Mouse (Mus musculus): ENCODE measurements around the gene Wdr46. TPM values are rescaled to one million over a fixed set of nuclear protein-coding genes. Genes with fewer than 3 reads are reported as not detected.
A peak's percentile ranks its signal among the peaks of the same experiment; 100 is the strongest.

Gene Wdr46
- polyA plus RNA-seq, 1 experiment from 2014 or later: 37.2 TPM

- Histone ChIP-seq H3K9ac (peak overlapping the region; percentile 62; the same call in 1 of the 2 replicates), H3K36me3 (ENCODE audit: insufficient read depth) (peaks cover 55% of the 10 kb centered on the region), H3K9me3 (ENCODE audit: low read depth, low read length) (no peaks in the 10 kb centered on the region), H3K27me3 (ENCODE audit: insufficient read depth, low read length) (no peaks in the 10 kb centered on the region), H3K4me2 (peak overlapping the region; percentile 95), H3K4me1 (ENCODE audit: insufficient read depth) (no peaks in the 10 kb centered on the region), H3K4me3 (ENCODE audit: low read depth, low read length) (peak overlapping the region; percentile 83; the same call in 1 of the 2 replicates), H3K27ac (ENCODE audit: low read depth) (no peak overlapping the region)
- 72% methylated on average over 11 of the region's 11 CpGs for WGBS
- DNase-seq (no peak), ATAC-seq (ENCODE audit: insufficient read depth) (no peak)
- no peak for TF ChIP-seq CTCF (IDR thresholded peaks at IDR 0.05; ENCODE audit: low read depth)
Measured at GRCm38 (mm10) chr17:33938783-33939182, 1.7 kb upstream of the Wdr46 start.

GRCm38 (mm10) chr17:33940981-33941380 is 521 bp downstream of the Wdr46 start:
- H3K36me3 ChIP-seq (ENCODE audit: insufficient read depth): peaks cover 50% of the 10 kb centered on the region
- no peak for TF ChIP-seq CTCF (IDR thresholded peaks at IDR 0.05; ENCODE audit: low read depth)
- H3K9ac ChIP-seq: peak overlapping the region; percentile 62
- no peaks in the 10 kb centered on the region for H3K4me1 ChIP-seq (ENCODE audit: insufficient read depth)
- H3K9me3 ChIP-seq (ENCODE audit: low read depth, low read length): no peaks in the 10 kb centered on the region
- peak overlapping the region; percentile 95 for H3K4me2 ChIP-seq
- H3K27ac ChIP-seq (ENCODE audit: low read depth): no peak overlapping the region
- ATAC-seq (ENCODE audit: insufficient read depth) (peak; percentile 5; the same call in 1 of the 2 replicates), DNase-seq (no peak)
- no peaks in the 10 kb centered on the region for H3K27me3 ChIP-seq (ENCODE audit: insufficient read depth, low read length)
- 1% methylated on average over 26 of the region's 26 CpGs for WGBS
- H3K4me3 ChIP-seq (ENCODE audit: low read depth, low read length): peak overlapping the region; percentile 83

- Histone ChIP-seq H3K27ac (ENCODE audit: low read depth) (no peak overlapping the region), H3K4me2 (peak overlapping the region; percentile 95), H3K9ac (peak overlapping the region; percentile 62), H3K36me3 (ENCODE audit: insufficient read depth) (peaks cover 50% of the 10 kb centered on the region), H3K4me3 (ENCODE audit: low read depth, low read length) (peak overlapping the region; percentile 83), H3K9me3 (ENCODE audit: low read depth, low read length) (no peaks in the 10 kb centered on the region), H3K4me1 (ENCODE audit: insufficient read depth) (no peaks in the 10 kb centered on the region), H3K27me3 (ENCODE audit: insufficient read depth, low read length) (no peaks in the 10 kb centered on the region)
- TF ChIP-seq CTCF (IDR thresholded peaks at IDR 0.05; ENCODE audit: low read depth): no peak
- WGBS: 49% methylated on average over 19 of the region's 19 CpGs
- ATAC-seq (ENCODE audit: insufficient read depth) (no peak), DNase-seq (no peak)
Measured at GRCm38 (mm10) chr17:33941381-33941780, 921 bp downstream of the Wdr46 start.

DNA sequence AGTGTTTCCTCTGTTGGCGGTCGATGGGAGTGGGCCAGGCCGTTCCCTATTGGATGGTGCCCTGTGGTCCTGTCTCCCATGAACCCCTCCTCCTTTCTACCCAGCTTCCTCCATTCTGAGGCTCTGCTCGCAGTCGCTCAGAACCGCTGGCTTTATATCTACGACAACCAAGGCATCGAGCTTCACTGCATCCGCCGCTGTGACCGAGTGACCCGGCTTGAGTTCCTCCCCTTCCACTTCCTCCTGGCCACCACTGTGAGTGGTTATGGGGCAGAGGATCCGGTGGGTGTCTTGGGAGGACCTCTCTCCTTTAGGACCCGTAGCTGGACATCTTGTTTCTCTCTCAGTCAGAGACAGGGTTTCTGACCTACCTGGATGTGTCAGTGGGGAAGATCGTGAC is 3.0 kb downstream of the Wdr46 start:
- DNase-seq: no peak
- peaks cover 48% of the 10 kb centered on the region for H3K36me3 ChIP-seq (ENCODE audit: insufficient read depth)
- no peak overlapping the region for H3K4me3 ChIP-seq (ENCODE audit: low read depth, low read length)
- no peak for ATAC-seq (ENCODE audit: insufficient read depth)
- TF ChIP-seq CTCF (IDR thresholded peaks at IDR 0.05; ENCODE audit: low read depth): no peak
- H3K9me3 ChIP-seq (ENCODE audit: low read depth, low read length): no peaks in the 10 kb centered on the region
- H3K27ac ChIP-seq (ENCODE audit: low read depth): no peak overlapping the region
- no peak overlapping the region for H3K9ac ChIP-seq
- 93% methylated on average over 15 of the region's 15 CpGs for WGBS
- H3K27me3 ChIP-seq (ENCODE audit: insufficient read depth, low read length): no peaks in the 10 kb centered on the region
- no peaks in the 10 kb centered on the region for H3K4me1 ChIP-seq (ENCODE audit: insufficient read depth)
- no peak overlapping the region for H3K4me2 ChIP-seq

GRCm38 (mm10) chr17:33947430-33948089 is 7.1 kb downstream of the Wdr46 start:
- Histone ChIP-seq H3K4me2 (no peak overlapping the region), H3K4me1 (ENCODE audit: insufficient read depth) (0 out of 2 replicates have a peak, but pooled peaks cover 8% of the 10 kb centered on the region), H3K4me3 (ENCODE audit: low read depth, low read length) (no peak overlapping the region), H3K36me3 (ENCODE audit: insufficient read depth) (peaks cover 69% of the 10 kb centered on the region), H3K9me3 (ENCODE audit: low read depth, low read length) (no peaks in the 10 kb centered on the region), H3K27me3 (ENCODE audit: insufficient read depth, low read length) (no peaks in the 10 kb centered on the region), H3K9ac (no peak overlapping the region), H3K27ac (ENCODE audit: low read depth) (no peak overlapping the region)
- no peak for ATAC-seq (ENCODE audit: insufficient read depth)
- 87% methylated on average over 10 of the region's 10 CpGs for WGBS
- DNase-seq: no peak
- TF ChIP-seq CTCF (IDR thresholded peaks at IDR 0.05; ENCODE audit: low read depth): no peak

DNA sequence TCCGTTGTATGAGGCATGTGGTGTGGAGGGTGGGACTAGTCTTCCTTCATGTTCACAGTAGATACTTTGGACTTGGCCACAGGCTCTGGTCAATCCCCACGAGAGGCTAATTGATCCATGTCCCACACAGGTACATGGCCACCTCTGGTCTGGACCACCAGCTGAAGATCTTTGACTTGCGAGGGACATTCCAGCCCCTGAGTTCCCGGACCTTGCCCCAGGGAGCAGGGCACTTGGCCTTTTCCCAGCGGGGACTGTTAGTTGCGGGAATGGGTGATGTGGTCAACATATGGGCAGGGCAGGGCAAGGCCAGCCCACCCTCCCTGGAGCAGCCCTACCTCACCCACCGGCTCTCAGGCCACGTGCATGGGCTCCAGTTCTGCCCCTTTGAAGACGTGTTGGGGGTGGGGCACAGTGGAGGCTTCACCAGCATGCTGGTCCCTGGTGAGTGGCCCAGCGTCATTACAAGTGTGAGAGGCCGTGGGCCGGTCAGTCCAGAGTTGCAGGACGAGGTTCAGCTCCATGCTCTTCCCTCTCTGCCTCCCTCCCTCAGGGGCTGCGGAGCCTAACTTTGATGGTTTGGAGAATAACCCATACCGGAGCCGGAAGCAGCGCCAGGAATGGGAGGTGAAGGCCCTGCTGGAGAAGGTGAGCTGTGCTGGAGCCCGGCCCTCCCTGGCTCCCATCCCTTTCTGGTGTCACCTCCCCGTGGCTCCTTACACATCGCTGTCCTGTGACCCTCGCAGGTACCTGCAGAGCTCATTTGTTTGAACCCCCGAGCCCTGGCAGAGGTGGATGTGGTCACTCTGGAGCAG is 7.8 kb downstream of the Wdr46 start:
- 84% methylated on average over 22 of the region's 22 CpGs for WGBS
- no peak overlapping the region for H3K4me2 ChIP-seq
- no peak for ATAC-seq (ENCODE audit: insufficient read depth)
- no peak overlapping the region for H3K4me3 ChIP-seq (ENCODE audit: low read depth, low read length)
- H3K9me3 ChIP-seq (ENCODE audit: low read depth, low read length): no peaks in the 10 kb centered on the region
- TF ChIP-seq CTCF (IDR thresholded peaks at IDR 0.05; ENCODE audit: low read depth): no peak
- H3K36me3 ChIP-seq (ENCODE audit: insufficient read depth): peaks cover 70% of the 10 kb centered on the region
- no peaks in the 10 kb centered on the region for H3K27me3 ChIP-seq (ENCODE audit: insufficient read depth, low read length)
- H3K27ac ChIP-seq (ENCODE audit: low read depth): no peak overlapping the region
- no peak overlapping the region for H3K9ac ChIP-seq
- peaks cover 13% of the 10 kb centered on the region; the same call in 1 of the 2 replicates for H3K4me1 ChIP-seq (ENCODE audit: insufficient read depth)
- DNase-seq: no peak

DNA sequence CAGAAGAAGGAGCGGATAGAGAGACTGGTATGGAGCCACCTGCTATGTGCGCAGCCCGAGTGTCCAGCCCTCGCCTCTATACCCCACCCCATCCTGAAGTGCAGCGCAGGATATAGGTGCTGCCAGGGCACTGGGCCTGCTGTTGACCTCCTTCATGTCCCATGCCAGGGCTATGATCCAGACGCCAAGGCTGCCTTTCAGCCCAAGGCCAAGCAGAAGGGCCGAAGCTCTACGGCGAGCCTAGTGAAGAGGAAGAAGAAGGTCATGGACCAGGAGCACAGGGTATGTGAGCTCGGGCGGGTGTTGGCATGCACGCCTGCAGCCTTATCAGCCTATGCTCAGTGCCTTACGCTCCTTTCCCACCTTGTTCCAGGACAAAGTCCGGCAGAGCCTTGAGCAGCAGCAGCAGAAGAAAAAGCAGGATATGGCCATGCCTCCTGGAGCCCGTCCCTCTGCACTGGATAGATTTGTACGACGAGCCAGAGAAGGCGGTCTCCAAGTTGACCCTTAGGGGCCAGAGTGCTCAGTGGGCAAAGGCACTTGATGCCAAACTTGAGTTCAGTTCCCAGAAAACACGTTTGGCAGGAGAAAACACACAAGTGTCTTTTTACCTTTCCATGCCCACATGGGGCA is 8.6 kb downstream of the Wdr46 start:
- 84% methylated on average over 19 of the region's 19 CpGs for WGBS
- no peak overlapping the region for H3K9ac ChIP-seq
- TF ChIP-seq CTCF (IDR thresholded peaks at IDR 0.05; ENCODE audit: low read depth): no peak
- no peaks in the 10 kb centered on the region for H3K9me3 ChIP-seq (ENCODE audit: low read depth, low read length)
- no peak overlapping the region for H3K4me2 ChIP-seq
- no peak overlapping the region for H3K4me3 ChIP-seq (ENCODE audit: low read depth, low read length)
- no peaks in the 10 kb centered on the region for H3K27me3 ChIP-seq (ENCODE audit: insufficient read depth, low read length)
- DNase-seq: no peak
- H3K36me3 ChIP-seq (ENCODE audit: insufficient read depth): peaks cover 70% of the 10 kb centered on the region
- H3K4me1 ChIP-seq (ENCODE audit: insufficient read depth): peaks cover 18% of the 10 kb centered on the region; the same call in 1 of the 2 replicates
- H3K27ac ChIP-seq (ENCODE audit: low read depth): no peak overlapping the region
- no peak for ATAC-seq (ENCODE audit: insufficient read depth)
